Mouse (Mus musculus) embryonic facial prominence, embryonic 15.5 days (tissue): ENCODE data around the gene Cep68. TPM values are rescaled to one million over a fixed set of nuclear protein-coding genes. Genes with fewer than 3 reads are reported as not detected.
"Not testable (repeated sequence)": the region's sequence is repeated elsewhere in the genome, so short reads cannot be mapped to it uniquely, and the experiment has no call there.

Experiments used
- ATAC-seq: fragments of 200-750 bp; cut with Nextera tagmentation; 2 replicates; pipeline ENCODE4 v1.8.0; 2017; ENCODE audit warnings: low read depth, moderate TSS enrichment; ENCODE audit not compliant: insufficient number of reproducible peaks, low FRiP score, low TSS enrichment
- H3K27ac ChIP-seq: fragments of 300-500 bp; sonication (generic); replicated peaks from 2 replicates; pipeline ENCODE4 v1.5.1; 2015; ENCODE audit warnings: mild to moderate bottlenecking, inconsistent platforms
- H3K27me3 ChIP-seq: fragments of 300-500 bp; sonication (generic); 2 replicates; pipeline ENCODE4 v1.6.1; 2015; ENCODE audit warnings: inconsistent platforms
- H3K36me3 ChIP-seq: fragments of 300-500 bp; sonication (generic); 2 replicates; pipeline ENCODE4 v1.6.1; 2015; ENCODE audit warnings: mild to moderate bottlenecking, inconsistent platforms
- H3K4me1 ChIP-seq: fragments of 300-500 bp; sonication (generic); 2 replicates; pipeline ENCODE4 v1.6.1; 2015; ENCODE audit warnings: inconsistent platforms
- H3K4me2 ChIP-seq: fragments of 300-500 bp; sonication (generic); replicated peaks from 2 replicates; pipeline ENCODE4 v1.6.1; 2015; ENCODE audit warnings: mild to moderate bottlenecking, inconsistent platforms
- H3K4me3 ChIP-seq: fragments of 300-500 bp; sonication (generic); replicated peaks from 2 replicates; pipeline ENCODE4 v1.5.1; 2015; ENCODE audit warnings: mild to moderate bottlenecking, inconsistent platforms
- H3K9ac ChIP-seq: fragments of 300-500 bp; sonication (generic); 2 replicates; pipeline ENCODE4 v1.6.1; 2015; ENCODE audit warnings: inconsistent platforms
- H3K9me3 ChIP-seq: fragments of 300-500 bp; sonication (generic); replicated peaks from 2 replicates; pipeline ENCODE4 v1.6.1; 2016; ENCODE audit warnings: inconsistent platforms
- WGBS: fragments of 180-500 bp; shearing (Covaris S2); methylation state at CpG from one replicate; pipeline ENCODE4 v1.1.7; 2015; 5-methylcytosine and 5-hydroxymethylcytosine counted together
- polyA plus RNA-seq: library from polyadenylated mRNA; unstranded; fragments of >200 nt; fragmentation: Nextera tagmentation; extraction: Ambion mirVana; gene quantifications from 2 replicates; pipeline ENCODE4 v1.2.1, GENCODE M21; 2015

Cep68 gene
- polyA plus RNA-seq, 1 experiment from 2014 or later: 33.2 TPM

DNA sequence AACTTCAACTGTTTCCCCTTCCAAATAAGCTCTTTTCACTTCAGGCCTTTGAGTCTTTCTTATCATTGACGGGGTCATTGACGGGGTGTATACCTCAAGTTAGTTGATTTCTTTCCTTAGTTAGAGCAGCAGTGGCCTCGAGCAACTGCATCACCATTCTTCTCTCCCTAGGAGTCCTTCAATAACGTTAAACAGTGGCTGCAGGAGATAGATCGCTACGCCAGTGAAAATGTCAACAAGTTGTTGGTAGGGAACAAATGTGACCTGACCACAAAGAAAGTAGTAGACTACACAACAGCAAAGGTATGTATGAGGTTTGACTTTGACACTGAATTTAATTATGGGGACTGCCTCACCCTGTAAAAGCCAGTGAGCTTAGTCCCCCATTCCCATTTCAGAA lies 25.0 kb downstream of the Cep68 start:
- Histone ChIP-seq H3K4me3 (no peak overlapping the region), H3K36me3 (peaks cover 63% of the 10 kb centered on the region)

GRCm38 (mm10) chr11:20221671-20222070 lies 27.6 kb downstream of the Cep68 start:
- H3K4me1 ChIP-seq, H3K27ac ChIP-seq, H3K4me3 ChIP-seq, H3K4me2 ChIP-seq, H3K9ac ChIP-seq, ATAC-seq, H3K9me3 ChIP-seq, H3K27me3 ChIP-seq: not testable (repeated sequence)
- WGBS: 100% methylated on average over 1 of the region's 1 CpGs
- peaks cover 71% of the 10 kb centered on the region for H3K36me3 ChIP-seq

More for the DNA sequence above, 25.0 kb downstream of the Cep68 start:
- Histone ChIP-seq H3K4me2 (no peak overlapping the region), H3K27me3 (no peaks in the 10 kb centered on the region), H3K9ac (no peak overlapping the region), H3K27ac (no peak overlapping the region), H3K4me1 (no peaks in the 10 kb centered on the region), H3K9me3 (no peaks in the 10 kb centered on the region)
- 86% methylated on average over 6 of the region's 6 CpGs for WGBS
- no peak for ATAC-seq

- no peak overlapping the region for H3K27ac ChIP-seq
- no peaks in the 10 kb centered on the region for H3K9me3 ChIP-seq
- H3K4me2 ChIP-seq: no peak overlapping the region
- no peak overlapping the region for H3K4me3 ChIP-seq
- no peaks in the 10 kb centered on the region for H3K27me3 ChIP-seq
- ATAC-seq: no peak
- no peak overlapping the region for H3K9ac ChIP-seq
- H3K36me3 ChIP-seq: peaks cover 47% of the 10 kb centered on the region
- 89% methylated on average over 1 of the region's 1 CpGs for WGBS
- H3K4me1 ChIP-seq: no peaks in the 10 kb centered on the region
Measured at GRCm38 (mm10) chr11:20217227-20217626, 32.0 kb downstream of the Cep68 start.

DNA sequence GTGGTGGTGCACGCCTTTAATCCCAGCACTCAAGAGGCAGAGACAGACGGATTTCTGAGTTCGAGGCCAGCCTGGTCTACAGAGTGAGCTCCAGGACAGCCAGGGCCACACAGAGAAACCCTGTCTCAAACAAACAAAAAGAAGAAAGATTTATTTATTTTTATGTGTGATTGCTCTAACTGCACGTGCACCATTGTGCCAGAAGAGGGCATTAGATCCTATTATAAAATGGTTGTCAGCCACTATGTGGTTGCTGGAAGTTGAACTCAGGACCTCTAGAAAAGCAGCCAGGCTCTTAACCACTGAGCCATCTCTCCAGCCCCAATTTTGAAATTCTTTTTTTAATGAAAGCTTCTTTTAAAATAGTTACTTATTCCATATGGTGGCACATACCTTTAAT lies 32.8 kb downstream of the Cep68 start:
- no peak for ATAC-seq
- no peaks in the 10 kb centered on the region for H3K4me1 ChIP-seq
- WGBS: 92% methylated on average over 4 of the region's 4 CpGs

GRCm38 (mm10) chr11:20214779-20215178 lies 34.5 kb downstream of the Cep68 start:
- Histone ChIP-seq H3K36me3 (peaks cover 35% of the 10 kb centered on the region), H3K4me3 (no peak overlapping the region), H3K9ac (no peak overlapping the region), H3K9me3 (no peaks in the 10 kb centered on the region), H3K27ac (no peak overlapping the region), H3K4me2 (no peak overlapping the region), H3K4me1 (no peaks in the 10 kb centered on the region; the same call in 1 of the 2 replicates), H3K27me3 (no peaks in the 10 kb centered on the region)
- WGBS: 94% methylated on average over 1 of the region's 1 CpGs
- ATAC-seq: no peak

More for the DNA sequence above, 32.8 kb downstream of the Cep68 start:
- Histone ChIP-seq H3K36me3 (peaks cover 45% of the 10 kb centered on the region), H3K27ac (no peak overlapping the region), H3K9me3 (no peaks in the 10 kb centered on the region), H3K4me3 (no peak overlapping the region), H3K4me2 (no peak overlapping the region), H3K27me3 (no peaks in the 10 kb centered on the region), H3K9ac (no peak overlapping the region)

DNA sequence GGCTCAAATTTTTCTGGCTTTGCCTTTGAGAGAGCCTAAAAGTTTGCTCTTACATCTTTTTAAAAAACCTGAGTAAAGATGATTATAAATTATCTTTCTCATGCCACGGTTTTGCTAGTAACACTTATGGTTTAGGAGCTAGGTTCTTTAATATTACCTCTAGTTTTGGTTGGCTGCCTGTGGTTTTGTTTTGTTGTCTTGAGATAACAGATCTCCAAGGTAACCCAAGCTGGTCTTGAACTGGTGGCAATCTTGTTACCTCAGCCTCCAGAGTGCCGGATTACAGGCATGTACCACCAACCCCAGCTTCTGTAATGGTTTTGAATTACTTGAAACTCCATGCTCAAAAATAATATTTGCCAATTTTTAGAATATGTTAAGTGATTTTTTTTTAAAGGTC lies 37.4 kb downstream of the Cep68 start:
- no peak overlapping the region for H3K4me3 ChIP-seq
- no peak for ATAC-seq
- WGBS: 69% methylated on average over 2 of the region's 2 CpGs
- H3K4me1 ChIP-seq: peaks cover 3% of the 10 kb centered on the region; the same call in 1 of the 2 replicates
- no peak overlapping the region for H3K4me2 ChIP-seq
- no peak overlapping the region for H3K27ac ChIP-seq
- H3K36me3 ChIP-seq: peaks cover 12% of the 10 kb centered on the region; the same call in 1 of the 2 replicates
- H3K9ac ChIP-seq: no peak overlapping the region
- no peaks in the 10 kb centered on the region for H3K27me3 ChIP-seq
- H3K9me3 ChIP-seq: no peaks in the 10 kb centered on the region

- Histone ChIP-seq H3K4me3 (no peak overlapping the region), H3K36me3 (no peaks in the 10 kb centered on the region), H3K4me2 (no peak overlapping the region), H3K27me3 (no peaks in the 10 kb centered on the region), H3K9ac (no peak overlapping the region), H3K4me1 (peaks cover 31% of the 10 kb centered on the region), H3K9me3 (no peaks in the 10 kb centered on the region), H3K27ac (no peak overlapping the region)
- no peak for ATAC-seq
- 77% methylated on average over 2 of the region's 2 CpGs for WGBS
Measured at GRCm38 (mm10) chr11:20207589-20207988, 41.6 kb downstream of the Cep68 start.

DNA sequence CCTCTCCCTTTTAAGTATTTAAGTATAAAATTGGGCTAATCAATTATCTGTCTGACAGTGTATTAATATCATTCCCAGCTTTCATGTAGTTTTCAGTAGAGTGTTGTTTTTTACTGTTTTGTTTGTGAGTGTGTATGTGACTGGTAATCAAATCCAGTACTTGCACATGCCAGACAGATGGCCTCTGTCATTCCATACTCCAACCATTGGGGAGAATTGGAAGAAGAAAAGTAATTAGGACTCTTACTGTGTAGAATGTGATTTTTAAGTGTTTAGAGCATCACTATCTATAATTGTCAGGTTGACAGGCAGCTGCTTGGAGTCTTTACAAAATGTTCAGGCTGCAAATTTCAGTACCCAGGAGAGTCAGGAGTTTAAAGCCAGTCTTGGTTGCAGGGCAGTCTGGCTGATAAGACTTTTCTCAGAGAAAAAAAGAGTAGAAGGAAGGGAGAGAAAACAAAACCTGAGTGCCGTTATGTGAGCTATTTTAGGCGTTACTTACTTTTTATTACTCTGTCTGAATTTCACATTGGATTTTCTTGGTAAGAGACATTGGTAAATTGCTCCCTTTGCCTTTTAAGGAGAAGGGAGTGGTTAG lies 42.5 kb downstream of the Cep68 start:
- Histone ChIP-seq H3K9me3 (no peaks in the 10 kb centered on the region), H3K27ac (no peak overlapping the region), H3K9ac (no peak overlapping the region), H3K27me3 (no peaks in the 10 kb centered on the region), H3K4me3 (no peak overlapping the region), H3K36me3 (no peaks in the 10 kb centered on the region), H3K4me1 (peaks cover 31% of the 10 kb centered on the region), H3K4me2 (no peak overlapping the region)
- 49% methylated on average over 2 of the region's 2 CpGs for WGBS
- ATAC-seq: no peak

DNA sequence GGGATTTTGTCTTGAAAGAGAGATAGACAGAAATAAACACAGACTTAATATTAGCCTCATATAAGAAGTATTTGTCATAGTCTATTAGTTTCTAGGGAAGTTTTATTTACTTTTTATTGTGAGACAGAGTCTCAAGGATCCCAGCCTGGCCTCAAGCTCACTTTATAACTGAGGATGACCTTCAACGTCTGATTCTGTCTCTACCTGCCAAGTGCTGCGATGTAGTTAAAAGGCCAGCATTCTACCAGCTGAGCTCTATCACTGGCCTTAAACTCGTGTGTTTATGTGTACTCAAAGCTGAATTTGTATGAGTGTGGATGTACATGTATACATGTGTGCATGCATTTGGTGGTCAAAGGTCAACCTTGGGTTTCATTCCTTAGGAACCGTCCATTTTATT lies 43.7 kb downstream of the Cep68 start:
- 76% methylated on average over 4 of the region's 4 CpGs for WGBS
- no peak overlapping the region for H3K9ac ChIP-seq
- no peak overlapping the region for H3K4me2 ChIP-seq
- no peak overlapping the region for H3K27ac ChIP-seq
- no peaks in the 10 kb centered on the region for H3K9me3 ChIP-seq
- no peak for ATAC-seq
- H3K36me3 ChIP-seq: no peaks in the 10 kb centered on the region
- no peaks in the 10 kb centered on the region for H3K27me3 ChIP-seq
- no peak overlapping the region for H3K4me3 ChIP-seq
- H3K4me1 ChIP-seq: peaks cover 31% of the 10 kb centered on the region

GRCm38 (mm10) chr11:20204870-20205446 lies 44.3 kb downstream of the Cep68 start:
- 75% methylated on average over 9 of the region's 9 CpGs for WGBS
- H3K4me3 ChIP-seq: no peak overlapping the region

GRCm38 (mm10) chr11:20204321-20204720 lies 44.9 kb downstream of the Cep68 start:
- Histone ChIP-seq H3K4me2 (no peak overlapping the region), H3K36me3 (no peaks in the 10 kb centered on the region), H3K9ac (no peak overlapping the region), H3K27ac (no peak overlapping the region), H3K27me3 (no peaks in the 10 kb centered on the region), H3K4me1 (peaks cover 31% of the 10 kb centered on the region), H3K9me3 (no peaks in the 10 kb centered on the region), H3K4me3 (no peak overlapping the region)
- WGBS: 72% methylated on average over 2 of the region's 2 CpGs
- no peak for ATAC-seq

More at GRCm38 (mm10) chr11:20204870-20205446, 44.3 kb downstream of the Cep68 start:
- H3K9me3 ChIP-seq: no peaks in the 10 kb centered on the region
- no peak overlapping the region for H3K9ac ChIP-seq
- H3K36me3 ChIP-seq: no peaks in the 10 kb centered on the region
- no peaks in the 10 kb centered on the region for H3K27me3 ChIP-seq
- ATAC-seq: no peak
- H3K4me1 ChIP-seq: peaks cover 31% of the 10 kb centered on the region
- H3K4me2 ChIP-seq: no peak overlapping the region
- no peak overlapping the region for H3K27ac ChIP-seq
